Mouse (Mus musculus) heart, postnatal 0 days (tissue): ENCODE results near the gene Wnk4.

Experiments used
- CTCF ChIP-seq: IDR thresholded peaks from 2 replicates; pipeline ENCODE4 v1.5.1; 2016; ENCODE audit warnings: antibody characterized with exemption, control low read depth, low read depth
- EP300 ChIP-seq: IDR thresholded peaks from 2 replicates; pipeline ENCODE4 v1.6.1; 2016; ENCODE audit warnings: antibody characterized with exemption, low read depth

DNA sequence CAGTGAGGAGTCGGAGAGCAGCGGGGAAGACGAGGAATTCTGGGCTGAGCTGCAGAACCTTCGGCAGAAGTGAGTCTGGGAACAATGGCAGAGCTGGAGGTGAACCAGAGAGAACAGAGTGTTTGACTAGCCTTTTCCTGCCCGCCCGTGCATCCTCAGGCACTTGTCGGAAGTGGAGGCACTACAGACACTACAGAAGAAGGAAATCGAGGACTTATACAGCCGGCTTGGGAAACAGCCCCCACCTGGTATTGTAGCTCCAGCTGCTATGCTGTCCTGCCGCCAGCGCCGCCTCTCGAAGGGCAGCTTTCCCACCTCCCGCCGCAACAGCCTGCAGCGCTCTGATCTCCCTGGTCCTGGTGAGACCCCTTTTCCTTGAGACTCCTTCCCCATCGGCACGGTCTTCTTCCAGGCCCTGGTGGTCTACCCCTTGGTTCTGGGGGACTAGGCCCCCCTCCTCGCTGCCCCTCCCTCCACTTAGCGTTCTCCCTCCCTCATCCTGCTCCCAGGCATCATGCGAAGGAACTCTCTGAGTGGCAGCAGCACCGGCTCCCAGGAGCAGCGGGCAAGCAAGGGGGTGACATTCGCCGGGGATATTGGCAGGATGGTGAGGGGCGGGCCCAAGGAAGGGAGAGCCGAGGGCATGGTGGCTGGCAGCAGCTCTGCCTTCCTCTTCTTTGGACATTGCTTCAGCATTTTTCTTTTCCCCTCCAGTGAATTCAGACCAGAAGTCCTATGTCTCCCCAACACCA, 16.1 kb downstream of the Wnk4 start:
- TF ChIP-seq CTCF (no peak), EP300 (no peak)
